Mouse (Mus musculus): ENCODE measurements around the gene Kcnk3. TPM values are rescaled to one million over a fixed set of nuclear protein-coding genes. Genes with fewer than 3 reads are reported as not detected.

Gene Kcnk3
- polyA plus RNA-seq, 1 experiment from 2014 or later = 29.9 TPM

DNA sequence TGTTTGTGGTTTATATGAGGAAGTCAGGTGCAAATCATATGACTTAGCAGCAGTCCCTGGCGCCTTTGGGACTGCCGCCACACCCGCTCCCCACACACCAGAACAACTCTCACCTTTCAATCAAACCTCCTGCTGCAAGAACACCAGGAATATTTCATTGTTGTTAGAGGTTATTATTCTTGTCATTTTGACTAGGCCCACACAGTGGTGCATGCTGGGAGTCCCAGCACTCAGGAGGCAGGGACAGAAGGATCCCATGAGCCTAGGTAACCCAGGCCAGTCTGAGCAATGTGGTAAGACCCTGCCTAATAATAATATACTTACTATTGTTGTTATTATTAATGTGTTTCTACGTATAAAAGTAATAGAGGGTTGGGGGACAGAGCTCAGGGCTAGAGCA, 24.6 kb downstream of the Kcnk3 start:
- WGBS = 85% methylated on average over 4 of the region's 4 CpGs
- Histone ChIP-seq H3K27me3 (ENCODE audit: insufficient read depth, low read length) (no peaks in the 10 kb centered on the region), H3K4me2 (no peak overlapping the region), H3K27ac (ENCODE audit: low read depth) (no peak overlapping the region), H3K9me3 (ENCODE audit: low read depth, low read length) (no peaks in the 10 kb centered on the region), H3K9ac (no peak overlapping the region), H3K4me3 (ENCODE audit: low read depth, low read length) (no peak overlapping the region), H3K36me3 (ENCODE audit: insufficient read depth) (no peaks in the 10 kb centered on the region), H3K4me1 (ENCODE audit: insufficient read depth) (peaks cover 31% of the 10 kb centered on the region)
- DNase-seq = no peak
- TF ChIP-seq CTCF (IDR thresholded peaks at IDR 0.05; ENCODE audit: low read depth) = no peak
- no peak for ATAC-seq (ENCODE audit: insufficient read depth)

DNA sequence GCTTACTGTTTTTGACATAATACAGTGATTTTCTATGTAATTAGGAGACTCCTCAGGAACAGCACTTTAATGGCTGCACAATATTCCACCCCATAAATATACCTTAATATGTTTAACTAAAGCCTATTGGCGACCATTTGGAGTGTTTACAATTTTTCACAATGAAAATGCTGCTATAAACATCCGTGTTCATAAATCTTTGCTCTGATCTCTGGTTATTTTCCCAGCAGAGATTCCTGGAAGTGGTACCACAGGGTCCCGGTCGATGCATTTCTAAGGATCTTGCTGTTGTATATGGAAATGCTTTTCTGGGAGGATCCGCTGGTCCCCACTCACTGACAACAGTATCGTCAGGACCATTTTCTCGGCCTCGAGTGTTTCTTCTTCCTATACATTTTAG, 25.3 kb downstream of the Kcnk3 start:
- Histone ChIP-seq H3K4me3 (ENCODE audit: low read depth, low read length) (no peak overlapping the region), H3K4me1 (ENCODE audit: insufficient read depth) (peaks cover 31% of the 10 kb centered on the region), H3K9ac (no peak overlapping the region), H3K27ac (ENCODE audit: low read depth) (peak overlapping the region; percentile 73; the same call in 1 of the 2 replicates), H3K9me3 (ENCODE audit: low read depth, low read length) (no peaks in the 10 kb centered on the region), H3K27me3 (ENCODE audit: insufficient read depth, low read length) (no peaks in the 10 kb centered on the region), H3K4me2 (no peak overlapping the region), H3K36me3 (ENCODE audit: insufficient read depth) (no peaks in the 10 kb centered on the region)
- ATAC-seq (ENCODE audit: insufficient read depth) (no peak), DNase-seq (peak; percentile 60)
- 41% methylated on average over 8 of the region's 8 CpGs for WGBS
- TF ChIP-seq CTCF (IDR thresholded peaks at IDR 0.05; ENCODE audit: low read depth) = no peak

GRCm38 (mm10) chr5:30614221-30614620, 26.3 kb downstream of the Kcnk3 start:
- Histone ChIP-seq H3K9me3 (ENCODE audit: low read depth, low read length) (no peaks in the 10 kb centered on the region), H3K4me2 (peak overlapping the region; percentile 18; the same call in 1 of the 2 replicates), H3K36me3 (ENCODE audit: insufficient read depth) (no peaks in the 10 kb centered on the region), H3K4me1 (ENCODE audit: insufficient read depth) (peaks cover 31% of the 10 kb centered on the region), H3K9ac (no peak overlapping the region), H3K4me3 (ENCODE audit: low read depth, low read length) (no peak overlapping the region), H3K27ac (ENCODE audit: low read depth) (peak overlapping the region; percentile 73), H3K27me3 (ENCODE audit: insufficient read depth, low read length) (no peaks in the 10 kb centered on the region)
- peak; percentile 87 for ATAC-seq (ENCODE audit: insufficient read depth)
- TF ChIP-seq CTCF (IDR thresholded peaks at IDR 0.05; ENCODE audit: low read depth) = no peak
- 19% methylated on average over 1 of the region's 1 CpGs for WGBS
- peak; percentile 95 for DNase-seq

DNA sequence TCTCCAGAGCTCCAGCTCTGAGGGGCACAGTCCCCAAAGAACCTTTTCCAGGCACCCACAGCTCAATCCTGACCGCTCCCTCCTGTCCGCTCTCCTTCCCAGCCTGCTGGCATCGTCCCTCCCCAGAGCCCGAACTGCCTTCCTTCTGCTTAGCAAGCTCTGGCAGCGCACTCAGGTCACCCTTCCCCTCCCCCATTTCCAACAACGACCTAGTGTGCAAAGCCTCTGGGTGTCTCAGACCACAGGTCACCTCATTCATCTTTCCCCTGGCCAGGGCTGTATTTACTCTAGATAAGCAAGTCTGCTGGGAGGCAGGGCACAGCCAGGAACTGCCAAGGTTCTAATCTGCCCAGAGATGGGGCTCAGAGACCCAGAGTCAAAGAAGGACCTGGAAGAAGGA, 27.4 kb downstream of the Kcnk3 start:
- Histone ChIP-seq H3K4me1 (ENCODE audit: insufficient read depth) (peaks cover 31% of the 10 kb centered on the region), H3K36me3 (ENCODE audit: insufficient read depth) (no peaks in the 10 kb centered on the region), H3K4me2 (no peak overlapping the region), H3K27me3 (ENCODE audit: insufficient read depth, low read length) (no peaks in the 10 kb centered on the region), H3K4me3 (ENCODE audit: low read depth, low read length) (no peak overlapping the region), H3K9ac (no peak overlapping the region), H3K27ac (ENCODE audit: low read depth) (peak overlapping the region; percentile 73; the same call in 1 of the 2 replicates), H3K9me3 (ENCODE audit: low read depth, low read length) (no peaks in the 10 kb centered on the region)
- ATAC-seq (ENCODE audit: insufficient read depth) (no peak), DNase-seq (peak; percentile 65)
- TF ChIP-seq CTCF (IDR thresholded peaks at IDR 0.05; ENCODE audit: low read depth) = no peak
- 24% methylated on average over 6 of the region's 6 CpGs for WGBS

GRCm38 (mm10) chr5:30615819-30616218, 27.8 kb downstream of the Kcnk3 start:
- no peak for TF ChIP-seq CTCF (IDR thresholded peaks at IDR 0.05; ENCODE audit: low read depth)
- no peak for ATAC-seq (ENCODE audit: insufficient read depth)
- no peak overlapping the region for H3K9ac ChIP-seq
- no peak overlapping the region for H3K4me2 ChIP-seq
- H3K4me3 ChIP-seq (ENCODE audit: low read depth, low read length) = no peak overlapping the region
- H3K27ac ChIP-seq (ENCODE audit: low read depth) = 0 out of 2 replicates have a peak overlapping the region, but pooled peaks have one; percentile 73
- no peak for DNase-seq
- H3K27me3 ChIP-seq (ENCODE audit: insufficient read depth, low read length) = no peaks in the 10 kb centered on the region
- no peaks in the 10 kb centered on the region for H3K36me3 ChIP-seq (ENCODE audit: insufficient read depth)
- peaks cover 31% of the 10 kb centered on the region for H3K4me1 ChIP-seq (ENCODE audit: insufficient read depth)
- H3K9me3 ChIP-seq (ENCODE audit: low read depth, low read length) = no peaks in the 10 kb centered on the region
- WGBS = 40% methylated on average over 4 of the region's 4 CpGs

DNA sequence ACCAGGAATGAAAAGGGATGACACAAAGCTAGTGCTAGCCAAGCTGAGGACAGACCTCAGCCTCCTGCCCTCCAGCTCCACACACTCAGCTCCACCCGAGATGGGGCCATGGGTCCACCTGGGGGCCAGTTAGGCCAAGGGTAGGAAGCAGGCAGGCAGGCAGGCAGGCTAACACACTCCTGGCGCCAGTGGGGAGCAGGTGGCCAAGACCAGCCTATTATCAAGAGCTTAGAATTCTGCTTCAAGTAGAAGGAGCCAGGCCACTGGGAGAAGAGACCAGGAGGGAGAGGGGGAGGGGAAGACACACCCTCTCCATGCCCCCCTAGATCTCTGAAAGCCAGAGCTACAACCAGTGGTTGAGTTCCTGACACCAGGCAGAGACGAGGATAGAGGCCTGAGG, 28.7 kb downstream of the Kcnk3 start:
- no peaks in the 10 kb centered on the region for H3K36me3 ChIP-seq (ENCODE audit: insufficient read depth)
- no peak for TF ChIP-seq CTCF (IDR thresholded peaks at IDR 0.05; ENCODE audit: low read depth)
- no peaks in the 10 kb centered on the region for H3K9me3 ChIP-seq (ENCODE audit: low read depth, low read length)
- H3K9ac ChIP-seq = no peak overlapping the region
- peaks cover 31% of the 10 kb centered on the region for H3K4me1 ChIP-seq (ENCODE audit: insufficient read depth)
- 22% methylated on average over 3 of the region's 3 CpGs for WGBS
- peaks cover 5% of the 10 kb centered on the region; the same call in 1 of the 2 replicates for H3K27me3 ChIP-seq (ENCODE audit: insufficient read depth, low read length)
- H3K27ac ChIP-seq (ENCODE audit: low read depth) = peak overlapping the region; percentile 47; the same call in 1 of the 2 replicates
- H3K4me3 ChIP-seq (ENCODE audit: low read depth, low read length) = no peak overlapping the region
- no peak overlapping the region for H3K4me2 ChIP-seq
- DNase-seq (no peak), ATAC-seq (ENCODE audit: insufficient read depth) (no peak)

DNA sequence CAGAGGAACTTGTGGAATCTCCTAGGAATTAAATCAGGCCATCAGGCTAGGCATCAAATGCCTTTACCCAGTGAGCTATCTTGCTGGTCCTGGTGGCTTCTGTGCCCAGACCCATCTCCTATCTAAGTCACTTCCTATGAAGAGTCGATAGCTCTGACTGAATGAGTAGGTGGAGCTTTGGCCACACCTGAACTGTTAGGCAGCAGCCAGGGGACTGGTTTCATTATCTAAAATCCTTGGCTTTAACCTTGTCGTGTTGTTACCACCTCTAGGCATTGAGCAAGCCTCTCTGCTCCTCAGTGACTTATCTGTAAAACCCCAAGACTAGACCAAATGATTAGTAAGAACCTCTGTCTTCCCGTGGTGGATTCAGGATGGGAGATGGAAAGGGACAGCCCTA, 29.4 kb downstream of the Kcnk3 start:
- H3K27me3 ChIP-seq (ENCODE audit: insufficient read depth, low read length) = peaks cover 10% of the 10 kb centered on the region
- no peak overlapping the region for H3K27ac ChIP-seq (ENCODE audit: low read depth)
- no peak overlapping the region for H3K9ac ChIP-seq
- H3K36me3 ChIP-seq (ENCODE audit: insufficient read depth) = no peaks in the 10 kb centered on the region
- no peak overlapping the region for H3K4me3 ChIP-seq (ENCODE audit: low read depth, low read length)
- ATAC-seq (ENCODE audit: insufficient read depth) = no peak
- DNase-seq = no peak
- H3K4me1 ChIP-seq (ENCODE audit: insufficient read depth) = peaks cover 38% of the 10 kb centered on the region
- whole genome bisulfite sequencing = 14% methylated on average over 3 of the region's 3 CpGs
- no peak overlapping the region for H3K4me2 ChIP-seq
- no peaks in the 10 kb centered on the region for H3K9me3 ChIP-seq (ENCODE audit: low read depth, low read length)
- no peak for TF ChIP-seq CTCF (IDR thresholded peaks at IDR 0.05; ENCODE audit: low read depth)

DNA sequence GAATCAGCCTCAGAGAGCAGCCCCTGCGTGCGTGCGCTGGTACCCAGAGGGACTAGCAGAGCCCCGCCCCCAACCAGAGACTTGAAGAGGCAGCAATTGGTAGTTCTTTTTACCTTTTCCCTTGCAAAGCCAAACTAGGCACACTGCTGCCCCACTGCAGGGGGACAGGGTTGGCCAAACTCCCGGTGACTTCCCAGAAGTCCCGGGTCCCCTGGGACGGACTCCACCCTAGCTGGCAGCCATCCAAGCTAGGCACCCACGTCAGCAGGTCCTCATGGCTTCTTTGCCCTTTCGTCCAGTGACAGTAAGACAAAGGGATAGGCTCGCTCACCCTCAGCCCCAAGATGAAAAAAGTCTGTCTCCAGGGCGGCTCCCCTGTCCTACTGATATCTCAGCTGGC, 29.9 kb downstream of the Kcnk3 start:
- no peaks in the 10 kb centered on the region for H3K9me3 ChIP-seq (ENCODE audit: low read depth, low read length)
- no peak overlapping the region for H3K4me3 ChIP-seq (ENCODE audit: low read depth, low read length)
- DNase-seq (peak; percentile 61), ATAC-seq (ENCODE audit: insufficient read depth) (no peak)
- no peak for TF ChIP-seq CTCF (IDR thresholded peaks at IDR 0.05; ENCODE audit: low read depth)
- no peak overlapping the region for H3K4me2 ChIP-seq
- H3K9ac ChIP-seq = no peak overlapping the region
- H3K36me3 ChIP-seq (ENCODE audit: insufficient read depth) = no peaks in the 10 kb centered on the region
- H3K27me3 ChIP-seq (ENCODE audit: insufficient read depth, low read length) = peaks cover 15% of the 10 kb centered on the region
- H3K27ac ChIP-seq (ENCODE audit: low read depth) = no peak overlapping the region
- H3K4me1 ChIP-seq (ENCODE audit: insufficient read depth) = peaks cover 40% of the 10 kb centered on the region
- WGBS = 31% methylated on average over 11 of the region's 11 CpGs
